Mouse (Mus musculus): ENCODE measurements around the gene Aco2.

DNA sequence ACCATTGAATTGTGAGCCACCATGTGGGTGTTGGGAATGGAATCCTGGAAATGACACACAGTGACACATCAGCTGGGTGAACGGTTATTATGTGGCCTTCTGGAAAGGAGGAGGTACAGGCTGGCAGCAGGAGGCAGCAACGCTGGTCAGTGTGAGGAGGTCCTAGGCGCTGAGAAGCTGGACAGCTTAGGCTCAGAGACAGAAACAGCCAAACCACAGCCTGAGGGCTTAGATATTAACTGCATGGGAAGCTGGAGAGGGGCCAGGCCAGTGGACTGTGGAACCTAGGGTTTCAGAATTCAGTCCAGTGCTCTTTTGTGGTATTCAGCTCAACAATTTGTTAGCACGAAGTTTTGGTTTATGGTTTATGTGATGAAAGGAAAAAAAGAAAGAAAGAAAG, 55.6 kb downstream of the Aco2 start:
- TF ChIP-seq POLR2A (IDR thresholded peaks at IDR 0.05; ENCODE audit: extremely low read depth, insufficient read depth, low read length) = no peak
- 0 out of 2 replicates have a peak, but pooled peaks have one; percentile 8 for TF ChIP-seq CTCF (IDR thresholded peaks at IDR 0.05; ENCODE audit: low read depth, low read length)
